Mouse (Mus musculus) adipocyte (in vitro differentiated cells): ENCODE data around the gene Myrf.
"Not testable (repeated sequence)": the region's sequence is repeated elsewhere in the genome, so short reads cannot be mapped to it uniquely, and the experiment has no call there.

ENCODE experiments used
- DNase-seq: peaks from one replicate; pipeline ENCODE4 v3.0.0-alpha.2; 2016; ENCODE audit warnings: low spot score

Myrf gene

GRCm38 (mm10) chr19:10176477-10176876 is 64.1 kb downstream of the Myrf start:
- no peak for DNase-seq

- no peak for DNase-seq
These were observed 65.6 kb downstream of the Myrf start for GRCm38 (mm10) chr19:10174956-10175355.

- DNase-seq = no peak
These were observed 66.6 kb downstream of the Myrf start for GRCm38 (mm10) chr19:10173844-10174539.

GRCm38 (mm10) chr19:10173116-10173718 is 67.3 kb downstream of the Myrf start:
- DNase-seq = no peak

- DNase-seq = no peak
These were observed 68.7 kb downstream of the Myrf start for GRCm38 (mm10) chr19:10171846-10172245.

GRCm38 (mm10) chr19:10171359-10171758 is 69.2 kb downstream of the Myrf start:
- peak; percentile 33 for DNase-seq

- DNase-seq = no peak
These were observed 70.1 kb downstream of the Myrf start for GRCm38 (mm10) chr19:10170466-10170865.

GRCm38 (mm10) chr19:10169692-10170330 is 70.7 kb downstream of the Myrf start:
- not testable (repeated sequence) for DNase-seq

- no peak for DNase-seq
These were observed 71.4 kb downstream of the Myrf start for GRCm38 (mm10) chr19:10169179-10169578.

- DNase-seq = no peak
These were observed 72.1 kb downstream of the Myrf start for GRCm38 (mm10) chr19:10168441-10168840.

GRCm38 (mm10) chr19:10167951-10168350 is 72.6 kb downstream of the Myrf start:
- peak; percentile 35 for DNase-seq

- DNase-seq = no peak
These were observed 73.4 kb downstream of the Myrf start for GRCm38 (mm10) chr19:10167112-10167511.

GRCm38 (mm10) chr19:10165928-10166327 is 74.6 kb downstream of the Myrf start:
- DNase-seq = not testable (repeated sequence)

- peak; percentile 28 for DNase-seq
These were observed 76.7 kb downstream of the Myrf start for GRCm38 (mm10) chr19:10163896-10164295.
